Mouse (Mus musculus) cortical plate, adult 2 months (tissue): ENCODE measurements around the gene Wtap.

Experiments
- CTCF ChIP-seq: fragments of 200-500 bp; IDR thresholded peaks from 2 replicates; pipeline ENCODE4 v1.5.1; 2011; ENCODE audit warnings: mild to moderate bottlenecking, control low read depth, low read length; ENCODE audit not compliant: insufficient read depth; ENCODE audit errors: extremely low read depth
- POLR2A ChIP-seq: fragments of 200-500 bp; IDR thresholded peaks from 2 replicates; pipeline ENCODE4 v1.6.1; 2011; ENCODE audit warnings: mild to moderate bottlenecking, low read length, control low read depth; ENCODE audit not compliant: insufficient read depth; ENCODE audit errors: extremely low read depth

DNA sequence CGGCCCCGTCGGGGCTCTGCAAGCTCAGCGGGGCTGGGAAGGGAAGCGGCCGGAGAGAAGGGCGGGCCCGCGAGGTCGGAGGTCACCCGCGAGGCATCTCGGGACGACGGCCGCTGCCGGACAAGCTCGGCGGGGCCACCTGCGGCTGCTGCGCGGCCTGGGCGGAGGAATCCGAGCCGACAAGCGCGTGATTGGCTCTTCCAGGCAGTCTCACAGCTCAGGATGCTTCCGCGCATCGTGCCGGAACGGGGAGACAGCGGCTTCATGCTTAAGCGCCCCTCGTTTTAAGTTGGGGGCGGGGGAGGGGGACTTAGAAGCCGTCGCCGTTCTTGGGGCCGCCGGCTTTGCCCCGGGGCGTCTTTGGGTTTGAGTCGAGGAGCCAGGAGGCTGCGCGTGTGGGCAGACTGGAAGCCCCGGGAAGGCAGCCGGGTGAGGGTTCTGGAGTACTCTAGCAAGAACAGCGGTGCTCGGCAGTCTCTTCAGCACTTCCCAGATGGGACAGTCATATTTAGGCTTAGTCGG, 1.4 kb downstream of the Wtap start:
- no peak for TF ChIP-seq CTCF
- TF ChIP-seq POLR2A, result peak; percentile 73; the same call in 1 of the 2 replicates
